Mouse (Mus musculus): Measurements from ENCODE around the gene Upk3b. TPM values are rescaled to one million over a fixed set of nuclear protein-coding genes. Genes with fewer than 3 reads are reported as not detected.

Gene Upk3b
- polyA plus RNA-seq, 1 experiment from 2014 or later = 69.3 TPM

DNA sequence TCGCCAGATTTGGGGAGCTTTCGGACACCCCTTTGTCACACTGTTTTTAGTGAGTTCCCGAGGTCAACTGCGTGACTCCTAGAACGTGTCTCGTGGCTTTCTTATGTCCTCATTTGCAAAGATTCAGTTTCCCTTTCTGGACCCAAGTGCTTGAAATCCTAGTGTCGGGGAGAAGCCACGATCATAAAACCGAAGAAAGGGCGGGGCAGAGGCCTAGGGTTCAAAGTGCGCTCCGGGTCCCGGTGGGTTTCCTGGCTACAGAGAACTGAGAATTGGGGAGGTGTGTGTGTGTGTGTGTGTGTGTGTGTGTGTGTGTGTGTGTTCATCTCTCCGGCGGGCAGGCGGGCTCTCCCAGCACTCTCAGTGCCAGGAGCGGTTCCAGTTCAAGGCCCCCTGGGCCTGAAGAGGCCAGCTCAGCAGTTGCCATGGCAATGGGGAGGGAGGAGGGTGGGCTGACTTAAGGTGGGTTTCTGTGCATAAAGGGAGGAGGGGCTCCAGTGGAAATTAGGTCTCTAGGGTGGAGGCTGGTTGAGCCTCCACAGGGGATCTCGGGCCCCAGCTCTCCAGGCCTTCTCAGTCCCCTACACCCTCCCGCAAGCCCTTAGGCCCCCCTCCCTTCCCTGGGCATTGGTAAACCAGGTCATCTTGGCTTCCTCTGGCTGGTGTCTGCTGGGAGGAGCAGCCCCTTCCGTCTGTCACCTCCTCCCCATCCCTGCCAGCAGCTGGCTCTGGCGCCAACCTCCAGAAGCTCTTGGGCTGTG, 46.8 kb downstream of the Upk3b start:
- no peaks in the 10 kb centered on the region for H3K36me3 ChIP-seq (ENCODE audit: control insufficient read depth, insufficient read depth, low read length)
- 10% methylated on average over 21 of the region's 21 CpGs for WGBS (ENCODE audit: insufficient replicate concordance)
- peaks cover 32% of the 10 kb centered on the region for H3K27me3 ChIP-seq (ENCODE audit: control insufficient read depth, insufficient read depth, low read length)
- H3K27ac ChIP-seq (ENCODE audit: low read depth, low read length) = no peak overlapping the region
- no peaks in the 10 kb centered on the region for H3K9me3 ChIP-seq (replicated peaks; ENCODE audit: control insufficient read depth, low read length)
- H3K4me2 ChIP-seq = peak overlapping the region; percentile 97
- no peak overlapping the region for H3K9ac ChIP-seq (ENCODE audit: low read depth, low read length)
- H3K4me3 ChIP-seq (ENCODE audit: low read depth, low read length) = peak overlapping the region; percentile 52; the same call in 1 of the 2 replicates
- ATAC-seq (replicated peaks; ENCODE audit: insufficient number of reproducible peaks, low FRiP score, low TSS enrichment) = no peak
- peaks cover 11% of the 10 kb centered on the region for H3K4me1 ChIP-seq (ENCODE audit: control insufficient read depth, insufficient read depth, low read length)

DNA sequence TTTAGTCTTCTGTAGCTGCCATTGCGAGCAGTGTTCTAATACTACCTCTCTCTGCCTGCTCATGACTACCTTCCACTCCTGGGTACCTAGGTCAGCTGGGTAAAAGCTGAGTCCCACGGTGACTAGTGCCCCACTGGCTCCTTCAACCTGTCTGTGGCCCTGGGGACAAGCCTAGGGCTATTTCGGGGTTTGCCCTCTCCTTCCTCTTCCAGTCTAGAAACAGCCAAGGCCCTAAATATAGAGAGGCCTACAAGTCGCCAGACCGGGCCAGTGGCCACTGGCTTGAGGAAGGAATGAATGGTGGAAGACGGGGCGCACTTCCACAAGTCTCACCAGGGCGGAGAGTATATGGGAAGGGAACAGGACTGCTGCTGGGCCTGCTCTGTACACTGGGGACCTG, 48.0 kb downstream of the Upk3b start:
- Histone ChIP-seq H3K9me3 (replicated peaks; ENCODE audit: control insufficient read depth, low read length) (no peaks in the 10 kb centered on the region), H3K27ac (ENCODE audit: low read depth, low read length) (no peak overlapping the region), H3K27me3 (ENCODE audit: control insufficient read depth, insufficient read depth, low read length) (peaks cover 32% of the 10 kb centered on the region), H3K36me3 (ENCODE audit: control insufficient read depth, insufficient read depth, low read length) (no peaks in the 10 kb centered on the region), H3K4me1 (ENCODE audit: control insufficient read depth, insufficient read depth, low read length) (peaks cover 11% of the 10 kb centered on the region), H3K4me3 (ENCODE audit: low read depth, low read length) (no peak overlapping the region), H3K9ac (ENCODE audit: low read depth, low read length) (no peak overlapping the region), H3K4me2 (no peak overlapping the region)
- no peak for ATAC-seq (replicated peaks; ENCODE audit: insufficient number of reproducible peaks, low FRiP score, low TSS enrichment)
- WGBS (ENCODE audit: insufficient replicate concordance) = 80% methylated on average over 8 of the region's 8 CpGs

DNA sequence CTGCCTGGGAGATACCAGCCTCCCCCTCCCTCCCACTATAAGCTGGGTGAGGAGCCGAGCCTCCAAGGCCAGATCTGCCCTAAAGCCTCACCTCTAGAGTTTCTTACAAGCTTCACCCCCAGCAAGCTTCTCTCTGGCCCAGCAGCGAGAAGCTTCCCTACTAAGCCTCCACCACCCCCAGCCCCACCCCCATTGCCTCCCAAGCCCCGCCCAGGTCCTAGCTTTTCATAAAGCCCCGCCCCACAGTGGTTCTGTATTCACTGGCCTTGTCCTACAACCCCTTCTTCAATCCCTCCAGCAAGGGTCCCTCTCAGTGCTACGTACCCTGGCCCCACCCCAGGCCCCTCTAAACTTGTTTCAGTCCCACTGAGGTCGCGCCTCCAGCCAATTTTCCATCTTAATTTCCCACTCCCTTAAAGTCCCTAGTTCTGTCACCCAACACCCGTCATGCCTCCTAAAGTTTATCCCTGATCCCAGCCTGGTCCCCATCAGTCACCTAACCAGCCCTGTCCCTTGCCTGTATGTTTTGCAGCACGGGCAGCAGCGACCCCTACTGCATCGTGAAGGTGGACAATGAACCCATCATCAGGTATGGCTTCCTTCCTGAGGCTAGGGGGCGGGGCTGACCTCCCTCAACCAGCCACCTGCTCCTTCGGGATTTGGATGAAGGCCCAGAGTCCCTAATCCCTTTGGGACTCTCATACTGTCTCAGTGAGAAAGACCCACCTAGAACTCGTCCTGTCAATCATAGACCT, 50.7 kb downstream of the Upk3b start:
- no peak overlapping the region for H3K27ac ChIP-seq (ENCODE audit: low read depth, low read length)
- no peak overlapping the region for H3K4me2 ChIP-seq
- no peaks in the 10 kb centered on the region for H3K9me3 ChIP-seq (replicated peaks; ENCODE audit: control insufficient read depth, low read length)
- peaks cover 7% of the 10 kb centered on the region; the same call in 1 of the 2 replicates for H3K4me1 ChIP-seq (ENCODE audit: control insufficient read depth, insufficient read depth, low read length)
- H3K9ac ChIP-seq (ENCODE audit: low read depth, low read length) = no peak overlapping the region
- no peak overlapping the region for H3K4me3 ChIP-seq (ENCODE audit: low read depth, low read length)
- H3K27me3 ChIP-seq (ENCODE audit: control insufficient read depth, insufficient read depth, low read length) = peaks cover 30% of the 10 kb centered on the region
- no peaks in the 10 kb centered on the region for H3K36me3 ChIP-seq (ENCODE audit: control insufficient read depth, insufficient read depth, low read length)
- 14% methylated on average over 14 of the region's 14 CpGs for WGBS (ENCODE audit: insufficient replicate concordance)
- ATAC-seq (replicated peaks; ENCODE audit: insufficient number of reproducible peaks, low FRiP score, low TSS enrichment) = no peak

DNA sequence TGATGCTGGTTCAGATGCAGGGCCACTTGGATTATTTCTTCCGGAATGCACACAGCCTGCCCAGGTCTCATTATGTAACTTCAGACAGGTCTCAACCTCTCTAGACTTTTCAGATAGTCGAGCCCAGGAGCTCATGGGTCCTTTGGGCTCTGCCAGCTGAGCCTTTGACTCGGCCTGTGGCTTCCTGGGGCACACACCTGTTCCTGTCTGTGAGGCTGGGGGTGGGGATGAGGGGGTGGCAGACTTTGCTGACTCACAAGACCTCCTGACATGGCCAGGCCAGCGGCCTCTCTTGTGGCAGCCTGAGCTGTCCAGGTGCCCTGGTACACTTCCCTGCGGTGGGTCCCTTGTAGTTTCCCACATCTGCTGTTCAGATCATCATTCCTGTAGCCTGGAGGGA, 53.6 kb downstream of the Upk3b start:
- Histone ChIP-seq H3K27ac (ENCODE audit: low read depth, low read length) (no peak overlapping the region), H3K4me1 (ENCODE audit: control insufficient read depth, insufficient read depth, low read length) (no peaks in the 10 kb centered on the region), H3K36me3 (ENCODE audit: control insufficient read depth, insufficient read depth, low read length) (no peaks in the 10 kb centered on the region), H3K4me2 (no peak overlapping the region), H3K4me3 (ENCODE audit: low read depth, low read length) (no peak overlapping the region), H3K9me3 (replicated peaks; ENCODE audit: control insufficient read depth, low read length) (no peaks in the 10 kb centered on the region), H3K27me3 (ENCODE audit: control insufficient read depth, insufficient read depth, low read length) (peaks cover under 1% of the 10 kb centered on the region), H3K9ac (ENCODE audit: low read depth, low read length) (no peak overlapping the region)
- ATAC-seq (replicated peaks; ENCODE audit: insufficient number of reproducible peaks, low FRiP score, low TSS enrichment) = no peak
- 66% methylated on average over 5 of the region's 5 CpGs for WGBS (ENCODE audit: insufficient replicate concordance)

DNA sequence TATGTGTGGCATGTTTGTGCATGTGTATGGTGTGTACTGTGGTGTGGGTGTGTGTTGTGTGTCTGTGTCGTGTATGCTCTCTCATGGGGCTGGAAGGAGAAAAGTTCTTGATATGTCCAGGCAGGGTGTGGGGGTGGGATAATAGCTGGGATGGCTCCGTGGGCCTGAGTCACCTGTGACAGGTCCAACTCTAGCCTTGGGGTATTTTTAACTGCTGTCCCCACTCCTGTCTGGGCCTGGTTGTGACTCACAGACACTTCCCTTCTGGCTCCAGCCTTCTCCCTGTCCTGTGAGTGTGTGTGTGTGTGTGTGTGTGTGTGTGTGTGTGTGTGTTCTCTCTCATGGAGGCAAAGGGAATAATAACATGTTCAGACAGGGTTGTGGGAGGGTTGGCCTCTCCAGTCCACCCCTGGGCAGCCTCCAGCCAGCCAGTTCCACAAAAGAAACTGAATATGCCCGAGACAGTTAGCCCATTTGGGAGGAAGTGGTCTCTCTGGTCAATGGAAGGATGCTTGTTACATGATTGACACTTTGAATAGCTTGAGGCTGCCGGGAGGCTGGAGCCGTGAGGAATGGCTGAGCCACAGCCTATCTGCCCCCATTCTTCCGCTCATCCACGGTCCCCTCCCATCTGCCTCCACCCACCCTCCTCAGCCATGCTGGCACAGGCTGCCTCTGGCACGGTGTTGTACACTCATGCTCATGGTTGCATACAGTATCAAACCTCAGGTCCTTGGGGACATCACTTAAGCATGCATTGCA, 56.1 kb downstream of the Upk3b start:
- no peaks in the 10 kb centered on the region for H3K9me3 ChIP-seq (replicated peaks; ENCODE audit: control insufficient read depth, low read length)
- WGBS (ENCODE audit: insufficient replicate concordance) = 53% methylated on average over 8 of the region's 8 CpGs

DNA sequence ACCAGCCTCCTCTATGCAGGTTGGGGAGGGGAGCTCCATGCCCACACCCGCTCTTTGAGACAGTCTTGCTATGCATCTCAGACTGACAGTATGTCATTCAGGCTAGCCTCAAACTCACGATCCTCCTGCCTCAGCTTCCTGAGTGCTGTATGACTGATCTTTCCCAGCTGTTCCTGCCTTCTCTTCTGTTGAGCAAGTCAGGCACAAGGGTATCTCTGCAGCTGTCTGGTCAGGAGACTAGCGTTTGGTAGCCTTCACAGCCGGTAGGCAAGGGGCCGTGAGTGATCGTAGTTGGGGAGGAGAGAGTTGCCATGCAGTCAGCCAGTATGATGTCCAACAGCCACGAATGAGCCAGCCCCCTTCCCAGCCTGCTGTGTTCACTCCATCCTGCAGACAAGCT, 56.8 kb downstream of the Upk3b start:
- Histone ChIP-seq H3K9ac (ENCODE audit: low read depth, low read length) (no peak overlapping the region), H3K4me3 (ENCODE audit: low read depth, low read length) (no peak overlapping the region), H3K27ac (ENCODE audit: low read depth, low read length) (no peak overlapping the region), H3K4me1 (ENCODE audit: control insufficient read depth, insufficient read depth, low read length) (no peaks in the 10 kb centered on the region), H3K4me2 (no peak overlapping the region), H3K9me3 (replicated peaks; ENCODE audit: control insufficient read depth, low read length) (no peaks in the 10 kb centered on the region), H3K27me3 (ENCODE audit: control insufficient read depth, insufficient read depth, low read length) (no peaks in the 10 kb centered on the region; the same call in 1 of the 2 replicates), H3K36me3 (ENCODE audit: control insufficient read depth, insufficient read depth, low read length) (no peaks in the 10 kb centered on the region)
- 62% methylated on average over 7 of the region's 7 CpGs for WGBS (ENCODE audit: insufficient replicate concordance)
- no peak for ATAC-seq (replicated peaks; ENCODE audit: insufficient number of reproducible peaks, low FRiP score, low TSS enrichment)

More for the DNA sequence above, 56.1 kb downstream of the Upk3b start:
- H3K36me3 ChIP-seq (ENCODE audit: control insufficient read depth, insufficient read depth, low read length) = no peaks in the 10 kb centered on the region
- no peak overlapping the region for H3K27ac ChIP-seq (ENCODE audit: low read depth, low read length)
- no peak for ATAC-seq (replicated peaks; ENCODE audit: insufficient number of reproducible peaks, low FRiP score, low TSS enrichment)
- H3K9ac ChIP-seq (ENCODE audit: low read depth, low read length) = no peak overlapping the region
- H3K4me3 ChIP-seq (ENCODE audit: low read depth, low read length) = no peak overlapping the region
- no peak overlapping the region for H3K4me2 ChIP-seq
- H3K27me3 ChIP-seq (ENCODE audit: control insufficient read depth, insufficient read depth, low read length) = no peaks in the 10 kb centered on the region; the same call in 1 of the 2 replicates
- H3K4me1 ChIP-seq (ENCODE audit: control insufficient read depth, insufficient read depth, low read length) = no peaks in the 10 kb centered on the region

Other genes starting within 250 kb of the Upk3b start
- gene Srrm3, start 231.6 kb upstream of the Upk3b start, polyA plus RNA-seq (2014; fragmentation: Nextera tagmentation; extraction: Ambion mirVana) = 0.21 TPM in 1 of 2 replicates, not detected in the other
- gene Hspb1, start 150.6 kb upstream of the Upk3b start, polyA plus RNA-seq (2014; fragmentation: Nextera tagmentation; extraction: Ambion mirVana) = 815 and 827 TPM in 2 replicates
- 103 and 108 TPM in 2 replicates for gene Ywhag, start 103.9 kb upstream of the Upk3b start, polyA plus RNA-seq (2014; fragmentation: Nextera tagmentation; extraction: Ambion mirVana)
- gene Ssc4d, start 64.0 kb upstream of the Upk3b start, polyA plus RNA-seq (2014; fragmentation: Nextera tagmentation; extraction: Ambion mirVana) = 0.93 and 2.3 TPM in 2 replicates
- 0.16 TPM in 1 of 2 replicates, not detected in the other for gene Zp3, start 58.4 kb upstream of the Upk3b start, polyA plus RNA-seq (2014; fragmentation: Nextera tagmentation; extraction: Ambion mirVana)
- 24.7 and 27.2 TPM in 2 replicates for gene Dtx2, start 43.7 kb upstream of the Upk3b start, polyA plus RNA-seq (2014; fragmentation: Nextera tagmentation; extraction: Ambion mirVana)
- gene Upk3bl, start 16.0 kb downstream of the Upk3b start, polyA plus RNA-seq (2014; fragmentation: Nextera tagmentation; extraction: Ambion mirVana) = 0.37 TPM in 1 of 2 replicates, not detected in the other
- 0.39 and 0.96 TPM in 2 replicates for gene Rasa4, start 45.4 kb downstream of the Upk3b start, polyA plus RNA-seq (2014; fragmentation: Nextera tagmentation; extraction: Ambion mirVana)
- 164 and 178 TPM in 2 replicates for gene Polr2j, start 78.1 kb downstream of the Upk3b start, polyA plus RNA-seq (2014; fragmentation: Nextera tagmentation; extraction: Ambion mirVana)
- gene Lrwd1, start 97.6 kb downstream of the Upk3b start, polyA plus RNA-seq (2014; fragmentation: Nextera tagmentation; extraction: Ambion mirVana) = 21.7 and 22.6 TPM in 2 replicates
- 15.8 and 16.7 TPM in 2 replicates for gene Alkbh4, start 97.7 kb downstream of the Upk3b start, polyA plus RNA-seq (2014; fragmentation: Nextera tagmentation; extraction: Ambion mirVana)
- gene Orai2, start 132.2 kb downstream of the Upk3b start, polyA plus RNA-seq (2014; fragmentation: Nextera tagmentation; extraction: Ambion mirVana) = 2.5 and 2.7 TPM in 2 replicates
- 50.3 and 52.6 TPM in 2 replicates for gene Prkrip1, start 160.5 kb downstream of the Upk3b start, polyA plus RNA-seq (2014; fragmentation: Nextera tagmentation; extraction: Ambion mirVana)
- 0.72 and 1.2 TPM in 2 replicates for gene Sh2b2, start 208.1 kb downstream of the Upk3b start, polyA plus RNA-seq (2014; fragmentation: Nextera tagmentation; extraction: Ambion mirVana)